Mouse (Mus musculus): Measurements from ENCODE around the gene Ppp4r4. TPM values are rescaled to one million over a fixed set of nuclear protein-coding genes. Genes with fewer than 3 reads are reported as not detected.
"Not testable (repeated sequence)": the region's sequence is repeated elsewhere in the genome, so short reads cannot be mapped to it uniquely, and the experiment has no call there.

Gene Ppp4r4
- total and polyA plus RNA-seq, 3 experiments, result 0.05 TPM; not detected in 2

- Histone ChIP-seq H3K9me3 (replicated peaks) (peaks cover 77% of the 10 kb centered on the region), H3K36me3 (replicated peaks) (no peaks in the 10 kb centered on the region), H3K4me1 (ENCODE audit: insufficient read depth, low read depth, low read length) (no peaks in the 10 kb centered on the region), H3K27me3 (ENCODE audit: insufficient read depth, low read length) (no peaks in the 10 kb centered on the region), H3K4me3 (ENCODE audit: low read depth, low read length) (no peak overlapping the region)
- ATAC-seq (ENCODE audit: extremely low read depth, insufficient number of reproducible peaks, low FRiP score, poor library complexity, severe bottlenecking), result no peak
- TF ChIP-seq TAL1 (conservative IDR thresholded peaks at IDR 0.05; ENCODE audit: low read depth, low read length), result no peak
- TF ChIP-seq GATA1 (IDR thresholded peaks at IDR 0.05; ENCODE audit: borderline replicate concordance, low read length), result no peak
- DNase-seq (ENCODE audit: low spot score), result no peak
These were observed 123.3 kb downstream of the Ppp4r4 start for GRCm38 (mm10) chr12:103655123-103656044.

GRCm38 (mm10) chr12:103656848-103657626 is 125.0 kb downstream of the Ppp4r4 start, which contains the start of gene Serpina6:
TSS of gene Serpina6 (minus strand) at chr12:103657212.
- TF ChIP-seq CTCF (IDR thresholded peaks at IDR 0.05; ENCODE audit: low read depth, low read length), result no peak
- no peak for TF ChIP-seq POLR2AphosphoS5 (IDR thresholded peaks at IDR 0.05; ENCODE audit: insufficient replicate concordance, low read depth, low read length)
- TF ChIP-seq GATA1 (IDR thresholded peaks at IDR 0.05; ENCODE audit: borderline replicate concordance, low read length), result no peak
- no peak for TF ChIP-seq TAL1 (conservative IDR thresholded peaks at IDR 0.05; ENCODE audit: low read depth, low read length)
- TF ChIP-seq GATA2 (IDR thresholded peaks at IDR 0.05; ENCODE audit: borderline replicate concordance, low read depth, low read length), result no peak
- Histone ChIP-seq H3K36me3 (replicated peaks) (no peaks in the 10 kb centered on the region), H3K9me3 (replicated peaks) (peaks cover 77% of the 10 kb centered on the region), H3K27me3 (ENCODE audit: insufficient read depth, low read length) (no peaks in the 10 kb centered on the region), H3K4me1 (ENCODE audit: insufficient read depth, low read depth, low read length) (no peaks in the 10 kb centered on the region), H3K4me3 (ENCODE audit: low read depth, low read length) (no peak within 1 kb of the TSS)
- DNase-seq (ENCODE audit: low spot score) (no peak), ATAC-seq (ENCODE audit: extremely low read depth, insufficient number of reproducible peaks, low FRiP score, poor library complexity, severe bottlenecking) (no peak)

- no peaks in the 10 kb centered on the region for H3K36me3 ChIP-seq (replicated peaks)
- no peaks in the 10 kb centered on the region for H3K4me1 ChIP-seq (ENCODE audit: insufficient read depth, low read depth, low read length)
- H3K4me3 ChIP-seq (ENCODE audit: low read depth, low read length), result no peak overlapping the region
- no peaks in the 10 kb centered on the region for H3K27me3 ChIP-seq (ENCODE audit: insufficient read depth, low read length)
- H3K9me3 ChIP-seq (replicated peaks), result peaks cover 74% of the 10 kb centered on the region
- TF ChIP-seq GATA2 (IDR thresholded peaks at IDR 0.05; ENCODE audit: borderline replicate concordance, low read depth, low read length) (no peak), TAL1 (conservative IDR thresholded peaks at IDR 0.05; ENCODE audit: low read depth, low read length) (no peak), POLR2AphosphoS5 (IDR thresholded peaks at IDR 0.05; ENCODE audit: insufficient replicate concordance, low read depth, low read length) (no peak), GATA1 (IDR thresholded peaks at IDR 0.05; ENCODE audit: borderline replicate concordance, low read length) (no peak), CTCF (IDR thresholded peaks at IDR 0.05; ENCODE audit: low read depth, low read length) (no peak)
- ATAC-seq (ENCODE audit: extremely low read depth, insufficient number of reproducible peaks, low FRiP score, poor library complexity, severe bottlenecking), result no peak
- no peak for DNase-seq (ENCODE audit: low spot score)
These were observed 125.9 kb downstream of the Ppp4r4 start for GRCm38 (mm10) chr12:103657991-103658390.

- no peak for ATAC-seq (ENCODE audit: extremely low read depth, insufficient number of reproducible peaks, low FRiP score, poor library complexity, severe bottlenecking)
- Histone ChIP-seq H3K27me3 (ENCODE audit: insufficient read depth, low read length) (no peaks in the 10 kb centered on the region), H3K4me1 (ENCODE audit: insufficient read depth, low read depth, low read length) (no peaks in the 10 kb centered on the region), H3K4me3 (ENCODE audit: low read depth, low read length) (no peak overlapping the region), H3K9me3 (replicated peaks) (peaks cover 69% of the 10 kb centered on the region), H3K36me3 (replicated peaks) (no peaks in the 10 kb centered on the region)
- DNase-seq (ENCODE audit: low spot score), result no peak
- no peak for TF ChIP-seq POLR2AphosphoS5 (IDR thresholded peaks at IDR 0.05; ENCODE audit: insufficient replicate concordance, low read depth, low read length)
These were observed 127.1 kb downstream of the Ppp4r4 start for GRCm38 (mm10) chr12:103659171-103659570.

GRCm38 (mm10) chr12:103660076-103660475 is 128.0 kb downstream of the Ppp4r4 start:
- ATAC-seq (ENCODE audit: extremely low read depth, insufficient number of reproducible peaks, low FRiP score, poor library complexity, severe bottlenecking) (no peak), DNase-seq (ENCODE audit: low spot score) (no peak)
- no peaks in the 10 kb centered on the region for H3K27me3 ChIP-seq (ENCODE audit: insufficient read depth, low read length)
- no peak overlapping the region for H3K4me3 ChIP-seq (ENCODE audit: low read depth, low read length)
- no peaks in the 10 kb centered on the region for H3K36me3 ChIP-seq (replicated peaks)
- no peaks in the 10 kb centered on the region for H3K4me1 ChIP-seq (ENCODE audit: insufficient read depth, low read depth, low read length)
- H3K9me3 ChIP-seq (replicated peaks), result peaks cover 68% of the 10 kb centered on the region
- TF ChIP-seq TAL1 (conservative IDR thresholded peaks at IDR 0.05; ENCODE audit: low read depth, low read length), result no peak
- no peak for TF ChIP-seq CTCF (IDR thresholded peaks at IDR 0.05; ENCODE audit: low read depth, low read length)
- TF ChIP-seq GATA2 (IDR thresholded peaks at IDR 0.05; ENCODE audit: borderline replicate concordance, low read depth, low read length), result no peak
- TF ChIP-seq GATA1 (IDR thresholded peaks at IDR 0.05; ENCODE audit: borderline replicate concordance, low read length), result no peak
- TF ChIP-seq POLR2AphosphoS5 (IDR thresholded peaks at IDR 0.05; ENCODE audit: insufficient replicate concordance, low read depth, low read length), result no peak

- not testable (repeated sequence) for H3K4me1 ChIP-seq (ENCODE audit: insufficient read depth, low read depth, low read length); H3K27me3 ChIP-seq (ENCODE audit: insufficient read depth, low read length); DNase-seq (ENCODE audit: low spot score); H3K4me3 ChIP-seq (ENCODE audit: low read depth, low read length); ATAC-seq (ENCODE audit: extremely low read depth, insufficient number of reproducible peaks, low FRiP score, poor library complexity, severe bottlenecking); H3K36me3 ChIP-seq (replicated peaks)
- H3K9me3 ChIP-seq (replicated peaks), result peaks cover 59% of the 10 kb centered on the region
These were observed 130.0 kb downstream of the Ppp4r4 start for GRCm38 (mm10) chr12:103662053-103662452.

Other genes with a start within 250 kb of the Ppp4r4 start
- not detected in 2 replicates for gene Fam181a, start 221.3 kb upstream of the Ppp4r4 start, total RNA-seq (2014; fragmentation: Nextera tagmentation)
- gene Fam181a, start 221.3 kb upstream of the Ppp4r4 start, total RNA-seq (2017), result 0.38 TPM in 1 of 2 replicates, not detected in the other
- gene Fam181a, start 221.3 kb upstream of the Ppp4r4 start, polyA plus RNA-seq (2012), result not detected in 2 replicates
- not detected in 2 replicates for gene Asb2, start 176.3 kb upstream of the Ppp4r4 start, total RNA-seq (2014; fragmentation: Nextera tagmentation)
- 0.05 TPM in 1 of 2 replicates, not detected in the other for gene Asb2, start 176.3 kb upstream of the Ppp4r4 start, total RNA-seq (2017)
- not detected in 2 replicates for gene Asb2, start 176.3 kb upstream of the Ppp4r4 start, polyA plus RNA-seq (2012)
- 18.9 and 25.2 TPM in 2 replicates for gene Otub2, start 143.6 kb upstream of the Ppp4r4 start, total RNA-seq (2014; fragmentation: Nextera tagmentation)
- 15.2 and 18.1 TPM in 2 replicates for gene Otub2, start 143.6 kb upstream of the Ppp4r4 start, total RNA-seq (2017)
- 4.6 and 5.2 TPM in 2 replicates for gene Otub2, start 143.6 kb upstream of the Ppp4r4 start, polyA plus RNA-seq (2012)
- gene 9330161L09Rik, start 124.5 kb upstream of the Ppp4r4 start, total RNA-seq (2014; fragmentation: Nextera tagmentation), result 6.9 and 8.1 TPM in 2 replicates
- 2.1 and 2.8 TPM in 2 replicates for gene 9330161L09Rik, start 124.5 kb upstream of the Ppp4r4 start, total RNA-seq (2017)
- gene 9330161L09Rik, start 124.5 kb upstream of the Ppp4r4 start, polyA plus RNA-seq (2012), result 0.05 TPM in 1 of 2 replicates, not detected in the other
- gene Ddx24, start 106.5 kb upstream of the Ppp4r4 start, total RNA-seq (2014; fragmentation: Nextera tagmentation), result 243 and 249 TPM in 2 replicates
- gene Ddx24, start 106.5 kb upstream of the Ppp4r4 start, total RNA-seq (2017), result 227 and 244 TPM in 2 replicates
- 38.8 and 66.8 TPM in 2 replicates for gene Ddx24, start 106.5 kb upstream of the Ppp4r4 start, polyA plus RNA-seq (2012)
- gene Ifi27, start 98.1 kb upstream of the Ppp4r4 start, total RNA-seq (2014; fragmentation: Nextera tagmentation), result 151 and 164 TPM in 2 replicates
- gene Ifi27, start 98.1 kb upstream of the Ppp4r4 start, total RNA-seq (2017), result 335 and 374 TPM in 2 replicates
- gene Ifi27, start 98.1 kb upstream of the Ppp4r4 start, polyA plus RNA-seq (2012), result 16.9 and 22.2 TPM in 2 replicates
- not detected in 2 replicates for gene Ifi27l2a, start 88.6 kb upstream of the Ppp4r4 start, total RNA-seq (2014; fragmentation: Nextera tagmentation)
- 9.6 and 10.9 TPM in 2 replicates for gene Ifi27l2a, start 88.6 kb upstream of the Ppp4r4 start, total RNA-seq (2017)
- gene Ifi27l2a, start 88.6 kb upstream of the Ppp4r4 start, polyA plus RNA-seq (2012), result 0.97 and 1.2 TPM in 2 replicates
- not detected in 2 replicates for gene Ifi27l2b, start 75.1 kb upstream of the Ppp4r4 start, total RNA-seq (2014; fragmentation: Nextera tagmentation)
- gene Ifi27l2b, start 75.1 kb upstream of the Ppp4r4 start, total RNA-seq (2017), result 0.49 TPM in 1 of 2 replicates, not detected in the other
- not detected in 2 replicates for gene Ifi27l2b, start 75.1 kb upstream of the Ppp4r4 start, polyA plus RNA-seq (2012)
- not detected in 2 replicates for gene Serpina10, start 99.2 kb downstream of the Ppp4r4 start, total RNA-seq (2014; fragmentation: Nextera tagmentation)
- gene Serpina10, start 99.2 kb downstream of the Ppp4r4 start, total RNA-seq (2017), result 0.05 TPM in 1 of 2 replicates, not detected in the other
- gene Serpina10, start 99.2 kb downstream of the Ppp4r4 start, polyA plus RNA-seq (2012), result not detected in 2 replicates
- gene Serpina6, start 124.9 kb downstream of the Ppp4r4 start, total RNA-seq (2014; fragmentation: Nextera tagmentation), result not detected in 2 replicates
- gene Serpina6, start 124.9 kb downstream of the Ppp4r4 start, total RNA-seq (2017), result not detected in 2 replicates
- gene Serpina6, start 124.9 kb downstream of the Ppp4r4 start, polyA plus RNA-seq (2012), result not detected in 2 replicates
- gene Serpina16, start 143.9 kb downstream of the Ppp4r4 start, total RNA-seq (2014; fragmentation: Nextera tagmentation), result not detected in 2 replicates
- gene Serpina16, start 143.9 kb downstream of the Ppp4r4 start, total RNA-seq (2017), result not detected in 2 replicates
- not detected in 2 replicates for gene Serpina16, start 143.9 kb downstream of the Ppp4r4 start, polyA plus RNA-seq (2012)
- not detected in 2 replicates for gene Serpina1f, start 163.2 kb downstream of the Ppp4r4 start, total RNA-seq (2014; fragmentation: Nextera tagmentation)
- gene Serpina1f, start 163.2 kb downstream of the Ppp4r4 start, total RNA-seq (2017), result 0.06 and 0.27 TPM in 2 replicates
- gene Serpina1f, start 163.2 kb downstream of the Ppp4r4 start, polyA plus RNA-seq (2012), result not detected in 2 replicates
- gene Serpina1d, start 241.3 kb downstream of the Ppp4r4 start, total RNA-seq (2014; fragmentation: Nextera tagmentation), result not detected in 2 replicates
- gene Serpina1d, start 241.3 kb downstream of the Ppp4r4 start, total RNA-seq (2017), result not detected in 2 replicates
- not detected in 2 replicates for gene Serpina1d, start 241.3 kb downstream of the Ppp4r4 start, polyA plus RNA-seq (2012)